Mouse (Mus musculus): Measurements from ENCODE around the gene Saysd1.

DNA sequence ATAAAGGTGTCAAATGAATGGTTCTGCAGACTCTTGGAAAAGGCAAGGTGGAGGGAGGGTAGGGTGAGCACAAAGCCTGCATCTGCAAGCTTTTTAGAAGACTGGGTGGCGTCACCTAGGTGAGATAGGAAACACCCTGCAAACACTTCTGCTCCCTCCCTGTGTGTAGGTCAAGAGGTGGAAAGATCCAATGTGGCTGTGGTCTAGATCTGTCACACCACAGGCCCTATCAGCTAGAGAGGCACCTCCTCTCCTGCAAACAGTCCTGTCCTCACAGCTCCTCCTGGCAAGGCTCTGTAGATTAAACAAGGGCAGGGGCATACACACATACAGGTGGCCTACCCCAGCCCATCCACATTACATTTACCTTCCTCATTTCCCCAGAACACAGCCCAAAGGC, 30.1 kb upstream of the Saysd1 start:
- TF ChIP-seq CTCF (IDR thresholded peaks at IDR 0.05) (no peak), EP300 (IDR thresholded peaks at IDR 0.05) (no peak)

Measured in lung, postnatal 0 days (tissue).